Mouse (Mus musculus): ENCODE data around the gene Tmem117. TPM values are rescaled to one million over a fixed set of nuclear protein-coding genes. Genes with fewer than 3 reads are reported as not detected.

Gene Tmem117
- polyA plus RNA-seq, 1 experiment from 2014 or later: 12.3 TPM

DNA sequence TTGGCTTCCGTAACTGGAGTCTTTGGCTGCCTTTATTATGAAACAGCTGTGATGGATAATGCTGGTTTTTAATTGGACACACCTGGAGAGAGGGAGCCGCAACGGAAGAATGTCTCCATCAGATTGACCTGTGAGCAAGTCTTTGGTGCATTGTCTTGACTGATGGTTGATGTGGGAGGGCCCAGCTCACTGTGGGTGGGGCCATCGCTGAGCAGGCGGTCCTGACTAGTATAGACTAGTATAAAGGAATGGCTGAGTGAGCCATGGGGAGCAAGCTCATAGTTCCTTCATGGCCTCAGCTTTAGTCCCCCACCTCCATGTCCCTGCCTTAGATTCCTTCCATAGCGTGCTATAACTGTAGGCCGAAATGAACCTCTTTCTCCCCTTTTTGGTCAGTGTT lies 58.1 kb downstream of the Tmem117 start:
- Histone ChIP-seq H3K4me3 (no peak overlapping the region), H3K36me3 (replicated peaks) (no peaks in the 10 kb centered on the region), H3K4me1 (no peaks in the 10 kb centered on the region), H3K27ac (no peak overlapping the region), H3K27me3 (replicated peaks) (no peaks in the 10 kb centered on the region), H3K9ac (no peak overlapping the region), H3K4me2 (no peak overlapping the region), H3K9me3 (no peaks in the 10 kb centered on the region)
- ATAC-seq (replicated peaks): no peak
- 88% methylated on average over 7 of the region's 7 CpGs for WGBS

GRCm38 (mm10) chr15:94687629-94688028 lies 58.6 kb downstream of the Tmem117 start:
- H3K27me3 ChIP-seq (replicated peaks): no peaks in the 10 kb centered on the region
- no peak overlapping the region for H3K4me2 ChIP-seq
- no peak for ATAC-seq (replicated peaks)
- H3K4me3 ChIP-seq: no peak overlapping the region
- H3K4me1 ChIP-seq: no peaks in the 10 kb centered on the region
- no peak overlapping the region for H3K27ac ChIP-seq
- H3K9me3 ChIP-seq: no peaks in the 10 kb centered on the region
- 78% methylated on average over 3 of the region's 3 CpGs for WGBS
- no peak overlapping the region for H3K9ac ChIP-seq
- H3K36me3 ChIP-seq (replicated peaks): no peaks in the 10 kb centered on the region

GRCm38 (mm10) chr15:94689195-94689883 lies 60.3 kb downstream of the Tmem117 start:
- no peak overlapping the region for H3K27ac ChIP-seq
- no peak overlapping the region for H3K9ac ChIP-seq
- H3K4me3 ChIP-seq: no peak overlapping the region
- H3K9me3 ChIP-seq: no peaks in the 10 kb centered on the region
- H3K4me2 ChIP-seq: no peak overlapping the region
- 84% methylated on average over 5 of the region's 5 CpGs for WGBS
- no peaks in the 10 kb centered on the region for H3K27me3 ChIP-seq (replicated peaks)
- no peaks in the 10 kb centered on the region for H3K36me3 ChIP-seq (replicated peaks)
- H3K4me1 ChIP-seq: no peaks in the 10 kb centered on the region
- ATAC-seq (replicated peaks): no peak

DNA sequence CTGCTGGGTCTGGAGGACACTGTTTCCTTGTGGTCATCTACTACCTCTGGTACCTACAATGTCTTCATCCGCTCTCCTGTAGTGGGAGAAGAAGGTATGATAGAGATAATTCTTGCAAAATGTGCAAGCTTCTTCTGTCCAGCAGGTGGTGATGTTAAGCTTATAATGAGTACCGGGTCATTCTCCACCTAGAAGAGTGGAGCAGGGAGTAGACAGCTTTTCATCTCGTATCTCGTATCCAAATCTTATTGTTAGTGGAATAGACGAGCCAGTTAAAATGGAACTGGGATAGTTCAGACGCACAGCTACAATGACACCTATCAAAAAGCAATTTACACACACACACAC lies 60.8 kb downstream of the Tmem117 start:
- Histone ChIP-seq H3K9me3 (no peaks in the 10 kb centered on the region), H3K36me3 (replicated peaks) (no peaks in the 10 kb centered on the region), H3K4me3 (no peak overlapping the region), H3K27me3 (replicated peaks) (no peaks in the 10 kb centered on the region), H3K9ac (no peak overlapping the region), H3K27ac (no peak overlapping the region), H3K4me2 (no peak overlapping the region), H3K4me1 (no peaks in the 10 kb centered on the region)
- ATAC-seq (replicated peaks): no peak
- WGBS: 59% methylated on average over 6 of the region's 6 CpGs

DNA sequence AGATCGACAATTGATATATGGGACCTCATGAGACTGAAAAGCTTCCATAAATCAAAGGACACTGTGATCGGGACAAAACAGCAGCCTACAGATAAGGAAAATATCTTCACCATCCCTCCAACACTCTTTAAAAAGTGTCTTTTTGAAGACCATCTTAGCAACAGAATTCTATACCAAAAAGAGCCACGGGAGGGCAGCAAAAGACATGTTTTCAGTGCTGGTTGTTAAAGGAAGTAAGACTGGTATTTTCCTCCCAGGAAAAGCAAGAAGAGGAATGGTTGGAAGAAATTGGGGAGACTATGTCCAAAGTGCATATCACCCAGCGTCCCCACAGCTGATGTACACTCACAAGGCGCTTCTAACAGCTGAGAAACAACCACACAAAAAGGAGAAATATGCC lies 93.7 kb downstream of the Tmem117 start:
- WGBS: 31% methylated on average over 5 of the region's 5 CpGs

DNA sequence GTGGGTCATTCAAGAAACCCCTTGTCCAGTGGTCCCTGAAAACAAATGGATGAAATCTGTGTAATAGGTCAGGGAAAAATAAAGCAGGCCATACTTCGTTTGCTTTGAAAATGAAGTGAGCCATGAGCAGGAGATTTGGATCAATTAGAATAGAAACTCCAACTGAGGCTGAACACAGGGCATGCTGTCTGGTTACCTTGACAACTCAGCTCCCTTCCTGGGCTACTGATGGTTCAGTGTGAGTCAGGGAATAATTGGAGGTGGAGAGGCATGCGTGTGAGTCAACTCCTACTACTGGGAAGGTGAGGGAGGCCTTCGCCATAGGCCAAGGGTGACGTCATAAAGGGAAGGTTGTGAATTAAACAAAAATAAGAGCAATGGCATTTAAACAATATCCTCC lies 103.1 kb downstream of the Tmem117 start:
- H3K36me3 ChIP-seq (replicated peaks): no peaks in the 10 kb centered on the region
- H3K9me3 ChIP-seq: no peaks in the 10 kb centered on the region
- no peak overlapping the region for H3K4me3 ChIP-seq
- no peak overlapping the region for H3K4me2 ChIP-seq
- H3K4me1 ChIP-seq: peaks cover 8% of the 10 kb centered on the region; the same call in 1 of the 2 replicates
- H3K27ac ChIP-seq: no peak overlapping the region
- 0 out of 2 replicates have a peak, but pooled peaks have one; percentile 39 for ATAC-seq (replicated peaks)
- no peak overlapping the region for H3K9ac ChIP-seq
- no peaks in the 10 kb centered on the region for H3K27me3 ChIP-seq (replicated peaks)
- WGBS: 34% methylated on average over 4 of the region's 4 CpGs

More for the DNA sequence above, 93.7 kb downstream of the Tmem117 start:
- Histone ChIP-seq H3K9me3 (no peaks in the 10 kb centered on the region), H3K27me3 (replicated peaks) (no peaks in the 10 kb centered on the region), H3K27ac (no peak overlapping the region), H3K4me2 (no peak overlapping the region), H3K4me1 (no peaks in the 10 kb centered on the region), H3K9ac (no peak overlapping the region), H3K4me3 (no peak overlapping the region), H3K36me3 (replicated peaks) (no peaks in the 10 kb centered on the region)
- no peak for ATAC-seq (replicated peaks)

DNA sequence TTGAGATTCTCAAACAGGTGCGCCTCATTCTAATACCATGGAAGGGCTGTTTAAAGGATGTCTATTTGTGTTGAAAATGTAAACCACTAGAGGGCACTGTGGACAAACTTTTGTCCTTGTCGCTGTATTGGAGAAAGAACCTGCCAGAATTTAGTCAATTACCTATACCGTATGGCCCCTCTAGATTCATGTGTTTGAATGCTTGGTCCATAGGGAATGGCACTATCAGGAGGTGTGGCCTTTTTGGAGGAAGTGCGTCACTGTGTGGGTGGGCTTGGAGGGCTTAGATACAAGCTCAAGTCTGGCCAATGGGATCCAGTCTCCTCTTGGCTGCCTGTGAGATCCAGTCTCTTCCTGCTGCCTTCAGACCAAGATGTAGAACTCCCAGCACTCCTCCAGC lies 140.2 kb downstream of the Tmem117 start:
- 0 out of 2 replicates have a peak, but pooled peaks cover 6% of the 10 kb centered on the region for H3K27me3 ChIP-seq (replicated peaks)
- H3K36me3 ChIP-seq (replicated peaks): no peaks in the 10 kb centered on the region
- no peak overlapping the region for H3K4me3 ChIP-seq
- H3K4me2 ChIP-seq: no peak overlapping the region
- H3K4me1 ChIP-seq: no peaks in the 10 kb centered on the region; the same call in 1 of the 2 replicates
- H3K27ac ChIP-seq: no peak overlapping the region
- ATAC-seq (replicated peaks): peak; percentile 87
- H3K9me3 ChIP-seq: no peaks in the 10 kb centered on the region
- H3K9ac ChIP-seq: no peak overlapping the region
- WGBS: 18% methylated on average over 4 of the region's 4 CpGs

DNA sequence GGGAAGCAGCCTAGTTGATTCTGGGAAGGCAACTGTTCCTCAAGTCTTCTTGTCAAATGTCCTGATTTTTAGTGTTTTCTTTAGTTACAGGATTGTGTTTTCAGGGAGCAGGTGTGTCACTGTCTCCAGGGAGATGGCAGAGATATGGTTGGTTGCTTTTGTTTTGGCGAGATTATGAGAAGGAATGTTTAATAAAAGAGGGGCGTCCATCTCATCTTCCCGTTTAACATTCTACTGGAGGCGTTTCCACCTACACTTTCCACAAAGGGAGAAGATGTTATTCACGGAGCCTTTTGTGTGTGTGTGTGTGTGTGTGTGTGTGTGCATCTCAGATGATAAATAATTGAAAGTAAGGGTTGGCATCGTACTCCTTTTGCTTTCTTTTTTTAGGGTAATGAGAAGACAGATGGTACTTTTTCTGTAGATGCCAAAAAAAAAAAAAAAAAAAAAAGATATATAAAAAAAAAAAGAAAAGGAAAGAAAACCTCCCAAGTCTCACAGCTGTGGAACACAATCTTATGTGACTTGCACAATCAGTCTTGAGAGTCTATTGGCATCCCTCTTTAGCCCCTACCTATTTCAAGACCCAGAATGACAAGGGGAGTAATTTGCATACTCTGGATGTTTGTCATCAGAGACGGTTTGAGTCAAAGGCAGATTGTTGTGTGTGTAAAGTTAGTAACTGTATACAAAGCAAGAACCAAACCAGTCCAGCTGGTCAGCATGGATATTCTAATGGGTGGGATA lies 142.0 kb downstream of the Tmem117 start:
- Histone ChIP-seq H3K4me2 (no peak overlapping the region), H3K9me3 (no peaks in the 10 kb centered on the region), H3K4me3 (no peak overlapping the region), H3K4me1 (no peaks in the 10 kb centered on the region; the same call in 1 of the 2 replicates), H3K27me3 (replicated peaks) (0 out of 2 replicates have a peak, but pooled peaks cover 6% of the 10 kb centered on the region), H3K27ac (no peak overlapping the region), H3K36me3 (replicated peaks) (no peaks in the 10 kb centered on the region), H3K9ac (no peak overlapping the region)
- 52% methylated on average over 7 of the region's 7 CpGs for WGBS
- no peak for ATAC-seq (replicated peaks)

DNA sequence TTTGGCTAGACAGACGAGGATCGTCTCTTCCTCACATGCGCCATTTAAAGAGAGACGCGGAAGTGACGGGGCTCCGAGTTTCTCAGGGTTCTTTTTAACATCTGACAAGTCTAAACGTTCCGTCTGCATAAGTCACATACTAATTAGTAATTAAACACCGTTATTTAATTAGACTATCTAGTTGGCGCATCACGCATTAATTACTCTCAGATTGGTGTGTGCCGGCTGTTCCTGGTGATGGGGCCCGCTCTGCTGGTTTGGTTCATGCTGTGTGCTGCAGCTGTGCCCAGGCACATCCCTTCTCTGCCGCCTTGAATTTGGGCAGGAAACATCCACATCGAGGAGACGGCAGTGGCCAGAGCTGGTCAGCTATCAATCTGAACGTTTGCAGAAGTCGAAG lies 142.7 kb downstream of the Tmem117 start:
- no peak overlapping the region for H3K9ac ChIP-seq
- H3K36me3 ChIP-seq (replicated peaks): no peaks in the 10 kb centered on the region
- H3K4me2 ChIP-seq: no peak overlapping the region
- no peaks in the 10 kb centered on the region; the same call in 1 of the 2 replicates for H3K4me1 ChIP-seq
- no peak overlapping the region for H3K4me3 ChIP-seq
- 0 out of 2 replicates have a peak, but pooled peaks cover 6% of the 10 kb centered on the region for H3K27me3 ChIP-seq (replicated peaks)
- no peak for ATAC-seq (replicated peaks)
- no peak overlapping the region for H3K27ac ChIP-seq
- WGBS: 84% methylated on average over 19 of the region's 19 CpGs
- H3K9me3 ChIP-seq: no peaks in the 10 kb centered on the region

DNA sequence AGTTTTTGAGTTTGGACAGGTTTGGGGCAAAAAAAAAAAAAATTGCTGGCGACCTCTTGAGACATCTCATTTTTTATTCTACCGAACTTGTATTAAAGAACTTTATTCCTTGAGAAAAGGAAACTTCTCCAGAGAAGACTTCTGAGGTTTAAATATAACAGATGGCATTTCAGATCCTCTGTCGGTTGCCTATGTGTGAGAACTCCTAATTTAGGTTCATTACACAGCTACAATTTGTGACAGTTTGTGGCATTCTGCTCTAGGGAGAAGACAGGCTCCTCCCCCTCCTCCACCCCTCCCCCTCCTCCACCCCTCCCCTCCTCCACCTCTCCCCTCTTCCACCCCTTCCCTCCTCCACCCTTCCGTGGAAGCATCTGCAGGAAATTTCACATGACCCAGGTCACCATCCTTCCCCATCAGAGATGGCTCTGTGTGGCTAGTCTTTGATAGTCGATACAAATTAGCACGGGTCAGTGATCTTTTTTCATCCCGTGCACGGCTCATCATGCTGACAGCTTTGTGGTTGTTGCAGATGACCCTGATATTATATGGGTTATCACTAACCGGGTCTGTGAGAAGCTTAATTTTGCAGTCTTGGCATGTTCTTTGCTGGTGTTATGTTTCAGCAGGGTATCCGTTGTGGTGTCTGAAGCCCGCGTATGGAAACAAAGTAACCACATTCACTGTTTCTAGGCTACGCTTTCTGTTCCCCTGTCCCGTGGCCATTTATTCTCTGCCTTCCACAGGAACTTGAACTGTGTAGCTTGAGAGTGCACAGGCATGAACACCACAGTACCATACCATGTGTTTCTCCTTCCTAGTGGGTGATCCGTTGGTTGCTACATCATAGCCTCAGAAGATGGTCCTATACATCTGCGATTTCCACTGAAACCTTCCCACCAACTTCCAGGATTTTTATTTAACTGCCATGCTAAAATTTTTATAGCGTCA lies 147.4 kb downstream of the Tmem117 start:
- no peaks in the 10 kb centered on the region for H3K9me3 ChIP-seq
- no peak for ATAC-seq (replicated peaks)
- no peak overlapping the region for H3K4me3 ChIP-seq
- H3K27ac ChIP-seq: no peak overlapping the region
- H3K4me2 ChIP-seq: no peak overlapping the region
- H3K27me3 ChIP-seq (replicated peaks): no peaks in the 10 kb centered on the region
- 62% methylated on average over 17 of the region's 17 CpGs for WGBS
- H3K4me1 ChIP-seq: no peaks in the 10 kb centered on the region
- no peaks in the 10 kb centered on the region for H3K36me3 ChIP-seq (replicated peaks)
- H3K9ac ChIP-seq: no peak overlapping the region

- Histone ChIP-seq H3K4me1 (no peaks in the 10 kb centered on the region), H3K4me3 (no peak overlapping the region), H3K27me3 (replicated peaks) (no peaks in the 10 kb centered on the region), H3K27ac (no peak overlapping the region), H3K9ac (no peak overlapping the region), H3K36me3 (replicated peaks) (no peaks in the 10 kb centered on the region), H3K9me3 (no peaks in the 10 kb centered on the region), H3K4me2 (no peak overlapping the region)
- no peak for ATAC-seq (replicated peaks)
- WGBS: 72% methylated on average over 1 of the region's 1 CpGs
Observed at GRCm38 (mm10) chr15:94781556-94781955, 152.5 kb downstream of the Tmem117 start.

DNA sequence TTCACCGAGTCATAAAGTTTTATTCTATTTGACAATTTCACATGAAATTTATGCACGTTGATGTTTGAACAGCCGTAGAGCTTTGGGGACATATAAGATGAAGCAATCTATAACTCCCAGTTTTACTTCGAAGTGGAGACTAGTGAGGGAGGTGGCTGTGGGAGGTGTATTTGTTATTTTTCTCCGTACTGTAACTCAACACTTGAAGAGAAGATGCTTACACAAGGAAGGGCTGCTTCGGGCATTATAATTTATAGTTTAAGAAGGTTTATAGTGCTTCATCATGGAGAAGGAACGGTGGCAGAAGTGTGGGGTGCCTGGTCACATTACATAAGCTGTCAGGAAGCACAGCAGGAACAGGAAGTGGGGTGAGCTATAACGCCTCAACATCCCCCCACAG lies 164.4 kb downstream of the Tmem117 start:
- WGBS: 92% methylated on average over 8 of the region's 8 CpGs
- Histone ChIP-seq H3K27me3 (replicated peaks) (no peaks in the 10 kb centered on the region), H3K4me2 (no peak overlapping the region), H3K4me1 (peaks cover 12% of the 10 kb centered on the region), H3K9ac (no peak overlapping the region), H3K36me3 (replicated peaks) (no peaks in the 10 kb centered on the region), H3K27ac (no peak overlapping the region), H3K4me3 (no peak overlapping the region), H3K9me3 (no peaks in the 10 kb centered on the region)
- ATAC-seq (replicated peaks): no peak
